Mouse (Mus musculus): ENCODE data around the gene Dusp5.

The Dusp5 gene

GRCm38 (mm10) chr19:53544923-53545561 lies 16.1 kb downstream of the Dusp5 start:
- no peak for DNase-seq (ENCODE audit: low read depth)

GRCm38 (mm10) chr19:53547597-53547996 lies 18.7 kb downstream of the Dusp5 start:
- DNase-seq (ENCODE audit: low read depth) = no peak

GRCm38 (mm10) chr19:53550972-53551371 lies 22.1 kb downstream of the Dusp5 start:
- no peak for DNase-seq (ENCODE audit: low read depth)

GRCm38 (mm10) chr19:53552216-53552786 lies 23.4 kb downstream of the Dusp5 start:
- no peak for DNase-seq (ENCODE audit: low read depth)

- no peak for DNase-seq (ENCODE audit: low read depth)
These were observed 23.9 kb downstream of the Dusp5 start for GRCm38 (mm10) chr19:53552795-53553194.

- no peak for DNase-seq (ENCODE audit: low read depth)
These were observed 25.5 kb downstream of the Dusp5 start for GRCm38 (mm10) chr19:53554402-53554801.

- no peak for DNase-seq (ENCODE audit: low read depth)
These were observed 26.2 kb downstream of the Dusp5 start for GRCm38 (mm10) chr19:53554981-53555616.

GRCm38 (mm10) chr19:53556841-53557240 lies 27.9 kb downstream of the Dusp5 start:
- no peak for DNase-seq (ENCODE audit: low read depth)

- DNase-seq (ENCODE audit: low read depth) = no peak
These were observed 28.5 kb downstream of the Dusp5 start for GRCm38 (mm10) chr19:53557267-53557936.

GRCm38 (mm10) chr19:53560436-53560835 lies 31.5 kb downstream of the Dusp5 start:
- DNase-seq (ENCODE audit: low read depth) = no peak

GRCm38 (mm10) chr19:53564174-53564573 lies 35.3 kb downstream of the Dusp5 start:
- DNase-seq (ENCODE audit: low read depth) = no peak

- DNase-seq (ENCODE audit: low read depth) = no peak
These were observed 36.8 kb downstream of the Dusp5 start for GRCm38 (mm10) chr19:53565565-53566277.

- no peak for DNase-seq (ENCODE audit: low read depth)
These were observed 39.0 kb downstream of the Dusp5 start for GRCm38 (mm10) chr19:53567864-53568263.

- no peak for DNase-seq (ENCODE audit: low read depth)
These were observed 39.6 kb downstream of the Dusp5 start for GRCm38 (mm10) chr19:53568553-53568952.

GRCm38 (mm10) chr19:53571056-53571455 lies 42.1 kb downstream of the Dusp5 start:
- DNase-seq (ENCODE audit: low read depth) = no peak

GRCm38 (mm10) chr19:53571501-53572428 lies 42.9 kb downstream of the Dusp5 start:
- no peak for DNase-seq (ENCODE audit: low read depth)

- no peak for DNase-seq (ENCODE audit: low read depth)
These were observed 43.7 kb downstream of the Dusp5 start for GRCm38 (mm10) chr19:53572607-53573006.

GRCm38 (mm10) chr19:53573151-53573550 lies 44.2 kb downstream of the Dusp5 start:
- DNase-seq (ENCODE audit: low read depth) = no peak

GRCm38 (mm10) chr19:53574131-53574530 lies 45.2 kb downstream of the Dusp5 start:
- DNase-seq (ENCODE audit: low read depth) = no peak

- DNase-seq (ENCODE audit: low read depth) = no peak
These were observed 45.6 kb downstream of the Dusp5 start for GRCm38 (mm10) chr19:53574546-53574945.

All from c-Kit-positive CD71-positive TER-119-negative erythroid progenitor cells, embryonic 14.5 days (primary cell).